Mouse (Mus musculus): ENCODE data around the gene Gli2. TPM values are rescaled to one million over a fixed set of nuclear protein-coding genes. Genes with fewer than 3 reads are reported as not detected.
A peak's percentile ranks its signal among the peaks of the same experiment; 100 is the strongest.

Gene Gli2
- polyA plus RNA-seq, 1 experiment from 2014 or later: 11.4 TPM

GRCm38 (mm10) chr1:119074910-119075309, 21.5 kb upstream of the Gli2 start:
- H3K36me3 ChIP-seq (replicated peaks): no peaks in the 10 kb centered on the region
- no peak overlapping the region for H3K4me2 ChIP-seq
- H3K27me3 ChIP-seq: peaks cover 23% of the 10 kb centered on the region
- no peaks in the 10 kb centered on the region for H3K4me1 ChIP-seq
- H3K4me3 ChIP-seq (replicated peaks): no peak overlapping the region
- WGBS: 70% methylated on average over 6 of the region's 6 CpGs
- ATAC-seq (ENCODE audit: low FRiP score): no peak
- H3K9me3 ChIP-seq: no peaks in the 10 kb centered on the region
- H3K27ac ChIP-seq: no peak overlapping the region
- H3K9ac ChIP-seq: no peak overlapping the region

- WGBS: 84% methylated on average over 7 of the region's 7 CpGs
- no peak overlapping the region for H3K4me3 ChIP-seq (replicated peaks)
- no peak overlapping the region for H3K4me2 ChIP-seq
- no peak for ATAC-seq (ENCODE audit: low FRiP score)
- H3K9me3 ChIP-seq: no peaks in the 10 kb centered on the region
- no peaks in the 10 kb centered on the region for H3K36me3 ChIP-seq (replicated peaks)
- peaks cover 23% of the 10 kb centered on the region for H3K27me3 ChIP-seq
- no peak overlapping the region for H3K9ac ChIP-seq
- H3K27ac ChIP-seq: no peak overlapping the region
- no peaks in the 10 kb centered on the region for H3K4me1 ChIP-seq
These were observed 20.5 kb upstream of the Gli2 start for GRCm38 (mm10) chr1:119073876-119074275.

- Histone ChIP-seq H3K9me3 (no peaks in the 10 kb centered on the region), H3K4me2 (no peak overlapping the region), H3K9ac (no peak overlapping the region), H3K36me3 (replicated peaks) (no peaks in the 10 kb centered on the region), H3K27ac (no peak overlapping the region), H3K4me1 (no peaks in the 10 kb centered on the region), H3K27me3 (no peaks in the 10 kb centered on the region), H3K4me3 (replicated peaks) (no peak overlapping the region)
- WGBS: 85% methylated on average over 20 of the region's 20 CpGs
- no peak for ATAC-seq (ENCODE audit: low FRiP score)
These were observed 11.7 kb upstream of the Gli2 start for GRCm38 (mm10) chr1:119064892-119065671.

GRCm38 (mm10) chr1:119056491-119056890, 3.1 kb upstream of the Gli2 start:
- peaks cover 21% of the 10 kb centered on the region for H3K27me3 ChIP-seq
- H3K4me3 ChIP-seq (replicated peaks): no peak overlapping the region
- H3K4me2 ChIP-seq: no peak overlapping the region
- ATAC-seq (ENCODE audit: low FRiP score): no peak
- H3K9ac ChIP-seq: no peak overlapping the region
- no peak overlapping the region for H3K27ac ChIP-seq
- no peaks in the 10 kb centered on the region for H3K36me3 ChIP-seq (replicated peaks)
- 70% methylated on average over 8 of the region's 8 CpGs for WGBS
- peaks cover 32% of the 10 kb centered on the region for H3K4me1 ChIP-seq
- no peaks in the 10 kb centered on the region for H3K9me3 ChIP-seq

GRCm38 (mm10) chr1:119055801-119056200, 2.4 kb upstream of the Gli2 start:
- H3K9me3 ChIP-seq: no peaks in the 10 kb centered on the region
- no peak overlapping the region for H3K27ac ChIP-seq
- no peak overlapping the region for H3K4me3 ChIP-seq (replicated peaks)
- H3K9ac ChIP-seq: no peak overlapping the region
- H3K4me1 ChIP-seq: peaks cover 39% of the 10 kb centered on the region
- no peaks in the 10 kb centered on the region for H3K36me3 ChIP-seq (replicated peaks)
- ATAC-seq (ENCODE audit: low FRiP score): no peak
- H3K27me3 ChIP-seq: peaks cover 26% of the 10 kb centered on the region
- no peak overlapping the region for H3K4me2 ChIP-seq
- WGBS: 85% methylated on average over 4 of the region's 4 CpGs

GRCm38 (mm10) chr1:119054468-119054867, 1.0 kb upstream of the Gli2 start:
- Histone ChIP-seq H3K9ac (no peak overlapping the region), H3K9me3 (no peaks in the 10 kb centered on the region), H3K27me3 (peaks cover 37% of the 10 kb centered on the region), H3K27ac (peak overlapping the region; percentile 19; the same call in 1 of the 2 replicates), H3K36me3 (replicated peaks) (no peaks in the 10 kb centered on the region), H3K4me2 (peak overlapping the region; percentile 83), H3K4me1 (peaks cover 52% of the 10 kb centered on the region), H3K4me3 (replicated peaks) (peak overlapping the region; percentile 57; the same call in 1 of the 2 replicates)
- no peak for ATAC-seq (ENCODE audit: low FRiP score)
- WGBS: 11% methylated on average over 6 of the region's 6 CpGs

- Histone ChIP-seq H3K4me3 (replicated peaks) (peak overlapping the region; percentile 57), H3K27ac (peak overlapping the region; percentile 98), H3K4me2 (peak overlapping the region; percentile 83), H3K9ac (peak overlapping the region; percentile 85), H3K4me1 (peaks cover 58% of the 10 kb centered on the region), H3K27me3 (peaks cover 37% of the 10 kb centered on the region), H3K9me3 (no peaks in the 10 kb centered on the region), H3K36me3 (replicated peaks) (no peaks in the 10 kb centered on the region)
- under 1% methylated on average over 25 of the region's 25 CpGs for WGBS
- peak; percentile 27 for ATAC-seq (ENCODE audit: low FRiP score)
These were observed 494 bp upstream of the Gli2 start for GRCm38 (mm10) chr1:119053872-119054354.

GRCm38 (mm10) chr1:119052631-119053177, 715 bp downstream of the Gli2 start:
- H3K4me2 ChIP-seq: peak overlapping the region; percentile 83
- H3K27me3 ChIP-seq: peaks cover 37% of the 10 kb centered on the region
- peak overlapping the region; percentile 98 for H3K27ac ChIP-seq
- H3K4me1 ChIP-seq: peaks cover 70% of the 10 kb centered on the region
- ATAC-seq (ENCODE audit: low FRiP score): no peak
- WGBS: 0% methylated on average over 33 of the region's 33 CpGs
- peak overlapping the region; percentile 85 for H3K9ac ChIP-seq
- H3K9me3 ChIP-seq: no peaks in the 10 kb centered on the region
- H3K4me3 ChIP-seq (replicated peaks): peak overlapping the region; percentile 57
- no peaks in the 10 kb centered on the region for H3K36me3 ChIP-seq (replicated peaks)

- no peak for ATAC-seq (ENCODE audit: low FRiP score)
- peaks cover 75% of the 10 kb centered on the region for H3K4me1 ChIP-seq
- 0% methylated on average over 21 of the region's 21 CpGs for WGBS
These were observed 1.4 kb downstream of the Gli2 start for GRCm38 (mm10) chr1:119051938-119052551.

GRCm38 (mm10) chr1:119051192-119051937, 2.1 kb downstream of the Gli2 start:
- Histone ChIP-seq H3K27me3 (peaks cover 37% of the 10 kb centered on the region), H3K36me3 (replicated peaks) (no peaks in the 10 kb centered on the region), H3K9ac (peak overlapping the region; percentile 85), H3K4me1 (peaks cover 78% of the 10 kb centered on the region), H3K4me2 (peak overlapping the region; percentile 83), H3K27ac (peak overlapping the region; percentile 98), H3K9me3 (no peaks in the 10 kb centered on the region), H3K4me3 (replicated peaks) (peak overlapping the region; percentile 57)
- ATAC-seq (ENCODE audit: low FRiP score): no peak
- 2% methylated on average over 21 of the region's 21 CpGs for WGBS

More at GRCm38 (mm10) chr1:119051938-119052551, 1.4 kb downstream of the Gli2 start:
- no peaks in the 10 kb centered on the region for H3K9me3 ChIP-seq
- H3K27ac ChIP-seq: peak overlapping the region; percentile 98
- peak overlapping the region; percentile 85 for H3K9ac ChIP-seq
- H3K4me3 ChIP-seq (replicated peaks): peak overlapping the region; percentile 57
- no peaks in the 10 kb centered on the region for H3K36me3 ChIP-seq (replicated peaks)
- peaks cover 37% of the 10 kb centered on the region for H3K27me3 ChIP-seq
- H3K4me2 ChIP-seq: peak overlapping the region; percentile 83

- H3K9ac ChIP-seq: peak overlapping the region; percentile 85
- 2% methylated on average over 10 of the region's 10 CpGs for WGBS
These were observed 3.4 kb downstream of the Gli2 start for GRCm38 (mm10) chr1:119049812-119050615.

More at GRCm38 (mm10) chr1:119049812-119050615, 3.4 kb downstream of the Gli2 start:
- Histone ChIP-seq H3K4me2 (peak overlapping the region; percentile 83), H3K4me3 (replicated peaks) (peak overlapping the region; percentile 57), H3K9me3 (no peaks in the 10 kb centered on the region), H3K36me3 (replicated peaks) (no peaks in the 10 kb centered on the region), H3K27ac (peak overlapping the region; percentile 98), H3K4me1 (peaks cover 86% of the 10 kb centered on the region), H3K27me3 (peaks cover 38% of the 10 kb centered on the region)
- no peak for ATAC-seq (ENCODE audit: low FRiP score)

Measured in forebrain, embryonic 12.5 days (tissue).